ENCODE assay signal across 7 mouse cellular contexts in the genomic region with DNA sequence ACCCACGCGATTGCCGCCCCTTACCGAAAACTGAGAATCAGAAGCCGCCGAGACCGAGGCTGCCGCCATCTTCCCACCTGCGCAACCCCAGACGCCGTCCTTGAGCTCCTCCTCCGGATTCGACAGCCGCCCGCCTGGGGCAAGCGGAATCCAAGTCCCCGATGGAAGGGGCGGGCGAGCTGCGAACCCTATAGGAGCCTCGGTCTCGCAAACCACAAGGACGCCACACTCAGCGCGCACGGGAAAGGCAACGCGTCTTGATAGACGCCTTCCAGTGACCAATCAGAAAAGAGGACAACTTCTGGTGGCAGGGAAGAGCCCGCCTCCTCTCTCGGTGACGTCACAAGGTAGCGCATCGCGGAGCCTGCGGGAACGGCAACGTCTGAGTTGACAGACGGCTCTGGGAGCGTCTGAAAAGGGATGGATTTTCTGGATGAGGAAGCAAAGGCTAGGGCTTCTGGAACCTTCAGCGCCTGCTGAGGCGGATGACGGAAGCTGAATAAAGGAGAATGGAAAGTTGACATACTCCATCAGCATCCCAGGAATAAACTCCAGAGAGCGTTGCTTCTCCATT. TPM values are rescaled to one million over a fixed set of nuclear protein-coding genes. Genes with fewer than 3 reads are reported as not detected.
A peak's percentile ranks its signal among the peaks of the same experiment; 100 is the strongest.
DNase-seq lines count a peak whose midpoint lies in the region; ATAC-seq lines count a peak whose summit lies in the region.

A gene (minus strand): TSS at position 276 of the 574 bp plus-strand sequence.

- peak within 1 kb of the TSS; percentile 92 for H3K9ac ChIP-seq in intestine, embryonic 16.5 days (ENCODE audit: low read depth, low read length)
- peak within 1 kb of the TSS; percentile 97 for H3K9ac ChIP-seq in midbrain, embryonic 11.5 days (ENCODE audit: low read length)

- DNase-seq in adrenal gland, adult 8-10 months: peak; percentile 95
- DNase-seq in embryo, embryonic 9.5 days (ENCODE audit: extremely low spot score): peak; percentile 96
- peak; percentile 70 to 92 for DNase-seq in gastrocnemius, postnatal 4 days (ENCODE audit: low spot score in 2 of 2)
- DNase-seq in left cerebral cortex, postnatal 36 days (ENCODE audit: low spot score in 2 of 2): peak; percentile 97 to 98
- peak; percentile 99 for DNase-seq in midbrain, embryonic 11.5 days (ENCODE audit: low spot score, missing footprints)
- DNase-seq in skeletal muscle tissue, adult 2 months (ENCODE audit: low read depth, low spot score): peak; percentile 97

- intact Hi-C loops in left cerebral cortex, postnatal 36 days (cut with DNase I): loop anchor here (1.0 to 10.0 kb wide), 3 partner anchors 78 to 592 kb away; a partner anchor contains a TSS

- peak within 1 kb of the TSS; percentile 76 for H3K4me2 ChIP-seq in intestine, embryonic 16.5 days (ENCODE audit: low read depth, low read length)
- peak within 1 kb of the TSS; percentile 85 for H3K4me2 ChIP-seq in midbrain, embryonic 11.5 days

- H3K27ac ChIP-seq in intestine, embryonic 16.5 days (ENCODE audit: low read length): peak within 1 kb of the TSS; percentile 99
- H3K27ac ChIP-seq in midbrain, embryonic 11.5 days (ENCODE audit: low read depth, low read length): peak within 1 kb of the TSS; percentile 93

- no peaks in the 10 kb centered on the region for H3K9me3 ChIP-seq in intestine, embryonic 16.5 days (ENCODE audit: control insufficient read depth, low read length)
- no peaks in the 10 kb centered on the region for H3K9me3 ChIP-seq in midbrain, embryonic 11.5 days (ENCODE audit: control insufficient read depth, low read length)

- H3K4me1 ChIP-seq in intestine, embryonic 16.5 days (ENCODE audit: control insufficient read depth, insufficient read depth, low read length): peaks cover 13% of the 10 kb centered on the region
- peaks cover 17% of the 10 kb centered on the region for H3K4me1 ChIP-seq in midbrain, embryonic 11.5 days (ENCODE audit: control insufficient read depth, insufficient read depth, low read length)

- H3K4me3 ChIP-seq in intestine, embryonic 16.5 days (ENCODE audit: low read length): peak within 1 kb of the TSS; percentile 90
- H3K4me3 ChIP-seq in midbrain, embryonic 11.5 days (ENCODE audit: low read depth, low read length): peak within 1 kb of the TSS; percentile 70

- peak; percentile 94 for ATAC-seq in intestine, embryonic 16.5 days
- ATAC-seq in midbrain, embryonic 11.5 days (ENCODE audit: low FRiP score): peak; percentile 92

- under 1% methylated on average over 44 of the region's 44 CpGs for WGBS in intestine, embryonic 16.5 days
- WGBS in midbrain, embryonic 11.5 days: under 1% methylated on average over 44 of the region's 44 CpGs

- H3K27me3 ChIP-seq in intestine, embryonic 16.5 days (replicated peaks; ENCODE audit: control insufficient read depth, insufficient read depth, low read length): no peaks in the 10 kb centered on the region
- H3K27me3 ChIP-seq in midbrain, embryonic 11.5 days (ENCODE audit: control insufficient read depth, insufficient read depth, low read length): no peaks in the 10 kb centered on the region

- no peaks in the 10 kb centered on the region for H3K36me3 ChIP-seq in intestine, embryonic 16.5 days (ENCODE audit: control insufficient read depth, insufficient read depth, low read length)
- peaks cover 4% of the 10 kb centered on the region; the same call in 1 of the 2 replicates for H3K36me3 ChIP-seq in midbrain, embryonic 11.5 days (ENCODE audit: control insufficient read depth, insufficient read depth, low read length)

RNA-seq across cellular contexts. Expression of the gene that starts here (rescaled TPM):
- total RNA-seq in adrenal gland, adult 8-10 months (2022): 10 to 100 TPM; 17.4 to 27.2 (median 22.6) TPM
- 10 to 100 TPM; 16.1 to 19.4 TPM for total RNA-seq in gastrocnemius, postnatal 4 days (2021)
- polyA plus RNA-seq in intestine, embryonic 16.5 days (2015; fragmentation: Nextera tagmentation; extraction: Ambion mirVana): 40.7 and 41.9 TPM in 2 replicates
- total RNA-seq in left cerebral cortex, postnatal 36 days (2021): 10 to 100 TPM; 15.0 to 17.6 TPM
- 59.9 and 71.2 TPM in 2 replicates for polyA plus RNA-seq in midbrain, embryonic 11.5 days (2014; fragmentation: Nextera tagmentation; extraction: Ambion mirVana)

Comparison
In these comparisons a context has a peak if more than half of its experiments do, and no peak if none do; other contexts are left out.
1. Peak in every context shown above with its lines: DNase-seq, ATAC-seq, H3K4me3 ChIP-seq and H3K27ac ChIP-seq.